Mouse (Mus musculus): Measurements from ENCODE around the gene Ntpcr. TPM values are rescaled to one million over a fixed set of nuclear protein-coding genes. Genes with fewer than 3 reads are reported as not detected.
A peak's percentile ranks its signal among the peaks of the same experiment; 100 is the strongest.

Gene Ntpcr
- polyA plus RNA-seq, 1 experiment = 15.8 TPM

DNA sequence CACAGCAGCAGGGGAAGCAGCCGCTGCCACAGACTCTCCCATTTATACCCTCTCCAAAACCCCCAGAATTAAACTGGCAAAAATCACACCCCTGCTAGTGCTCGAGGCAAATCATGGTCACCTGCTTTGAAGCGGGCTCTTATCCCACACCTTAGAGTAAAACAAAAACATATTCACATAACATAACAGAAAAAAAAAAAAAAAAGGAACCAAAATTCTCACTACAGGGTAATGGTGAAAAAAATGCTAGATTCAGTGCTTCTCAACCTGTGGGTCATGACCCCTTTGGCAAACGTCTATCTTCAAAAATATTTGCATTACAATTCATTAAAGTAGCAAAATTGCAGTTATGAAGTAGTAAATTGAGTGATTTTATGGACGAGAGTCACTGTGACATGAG is 2.8 kb upstream of the Ntpcr start:
- H3K9ac ChIP-seq (ENCODE audit: low read depth, poor library complexity, severe bottlenecking) = no peak overlapping the region
- TF ChIP-seq POLR2A (IDR thresholded peaks at IDR 0.05; ENCODE audit: insufficient read depth, low read length) (no peak), EP300 (IDR thresholded peaks at IDR 0.05; ENCODE audit: insufficient read depth, low read depth, low read length) (no peak), CTCF (IDR thresholded peaks at IDR 0.05; ENCODE audit: low read depth, low read length) (no peak)
- H3K9me3 ChIP-seq (replicated peaks; ENCODE audit: control insufficient read depth, insufficient read depth, low read length, poor library complexity, severe bottlenecking) = 0 out of 2 replicates have a peak, but pooled peaks cover 3% of the 10 kb centered on the region
- peaks cover 5% of the 10 kb centered on the region for H3K4me1 ChIP-seq (ENCODE audit: control insufficient read depth, insufficient read depth, low read length)
- no peak overlapping the region for H3K27ac ChIP-seq (ENCODE audit: insufficient read depth, low read length)
- no peaks in the 10 kb centered on the region for H3K36me3 ChIP-seq (ENCODE audit: control insufficient read depth, insufficient read depth, low read length, poor library complexity, severe bottlenecking)
- H3K4me3 ChIP-seq (ENCODE audit: low read depth, low read length) = no peak overlapping the region
- no peaks in the 10 kb centered on the region for H3K27me3 ChIP-seq (ENCODE audit: control insufficient read depth, insufficient read depth, low read length, poor library complexity, severe bottlenecking)

DNA sequence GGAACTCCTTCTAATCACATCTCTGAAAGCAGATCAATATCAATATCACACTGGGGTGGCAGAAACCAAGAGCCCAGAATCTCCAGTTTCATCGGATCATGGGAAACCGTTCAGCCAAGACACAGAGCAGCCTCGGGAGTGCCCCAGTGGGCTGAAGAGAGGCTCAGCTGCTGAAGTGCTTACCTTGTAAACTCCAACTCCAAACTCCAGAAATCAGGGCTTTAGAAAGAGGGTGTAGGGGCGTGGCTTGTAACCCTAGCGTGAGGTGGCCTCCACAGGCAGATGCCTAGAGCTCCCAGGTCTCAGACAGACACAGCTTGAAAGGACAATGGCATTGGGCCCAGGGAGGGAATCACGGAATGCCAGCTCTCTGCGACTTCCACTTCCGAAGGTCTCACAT is 2.0 kb upstream of the Ntpcr start:
- Histone ChIP-seq H3K27me3 (ENCODE audit: control insufficient read depth, insufficient read depth, low read length, poor library complexity, severe bottlenecking) (no peaks in the 10 kb centered on the region), H3K36me3 (ENCODE audit: control insufficient read depth, insufficient read depth, low read length, poor library complexity, severe bottlenecking) (no peaks in the 10 kb centered on the region), H3K27ac (ENCODE audit: insufficient read depth, low read length) (no peak overlapping the region), H3K4me3 (ENCODE audit: low read depth, low read length) (no peak overlapping the region), H3K9ac (ENCODE audit: low read depth, poor library complexity, severe bottlenecking) (no peak overlapping the region), H3K4me1 (ENCODE audit: control insufficient read depth, insufficient read depth, low read length) (peaks cover 5% of the 10 kb centered on the region), H3K9me3 (replicated peaks; ENCODE audit: control insufficient read depth, insufficient read depth, low read length, poor library complexity, severe bottlenecking) (0 out of 2 replicates have a peak, but pooled peaks cover 3% of the 10 kb centered on the region)
- TF ChIP-seq POLR2A (IDR thresholded peaks at IDR 0.05; ENCODE audit: insufficient read depth, low read length) = no peak
- TF ChIP-seq CTCF (IDR thresholded peaks at IDR 0.05; ENCODE audit: low read depth, low read length) = no peak
- no peak for TF ChIP-seq EP300 (IDR thresholded peaks at IDR 0.05; ENCODE audit: insufficient read depth, low read depth, low read length)

DNA sequence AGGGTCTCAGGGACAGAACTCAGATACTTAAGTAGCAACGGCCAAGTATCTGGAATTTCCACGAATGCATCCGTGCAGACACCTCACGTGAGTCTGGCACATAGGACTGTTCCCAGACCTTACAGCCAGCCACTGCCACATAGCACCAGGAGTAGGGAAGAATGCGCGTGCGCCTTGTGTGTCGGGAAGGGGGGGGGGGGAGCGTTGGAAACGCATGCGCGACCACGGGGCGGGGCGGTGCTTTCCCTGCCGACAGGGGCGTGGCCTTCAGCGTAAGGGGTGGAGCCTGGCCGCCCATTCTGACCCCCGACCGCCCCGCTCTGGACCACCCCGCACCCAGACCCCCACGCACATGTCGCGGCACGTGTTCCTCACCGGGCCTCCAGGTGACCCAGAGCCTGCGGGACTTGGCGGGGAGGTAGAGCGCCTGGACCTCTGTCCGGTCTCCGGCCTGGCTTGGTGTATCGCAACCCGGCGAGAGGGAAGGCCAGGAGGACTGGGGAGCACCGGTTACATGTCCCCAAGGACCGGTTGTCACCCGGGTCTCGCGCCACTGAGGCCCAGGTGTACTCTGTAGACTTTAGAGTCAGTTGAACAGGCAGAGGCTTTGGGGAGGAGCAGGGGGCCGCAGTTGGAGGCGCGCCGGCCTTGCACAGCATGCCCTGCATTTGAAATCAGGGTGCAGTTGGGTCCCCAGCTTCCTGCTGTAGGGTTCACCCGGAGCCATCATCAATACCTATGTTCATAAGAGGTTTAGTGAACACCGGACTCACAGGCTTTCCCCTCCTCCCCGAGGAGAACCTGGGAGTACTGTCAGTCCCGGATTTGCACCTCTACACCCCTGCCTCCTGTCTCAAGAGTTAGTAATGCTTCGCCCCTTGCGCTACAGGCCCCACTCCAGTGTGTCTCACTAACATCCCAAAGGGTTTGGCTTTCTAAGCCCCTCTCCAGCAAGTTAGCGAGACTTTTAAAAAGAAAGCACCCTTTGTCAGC is 4.5 kb downstream of the Ntpcr start:
- Histone ChIP-seq H3K4me3 (ENCODE audit: low read depth, low read length) (peak overlapping the region; percentile 76), H3K27me3 (ENCODE audit: control insufficient read depth, insufficient read depth, low read length, poor library complexity, severe bottlenecking) (no peaks in the 10 kb centered on the region), H3K27ac (ENCODE audit: insufficient read depth, low read length) (no peak overlapping the region), H3K9me3 (replicated peaks; ENCODE audit: control insufficient read depth, insufficient read depth, low read length, poor library complexity, severe bottlenecking) (no peaks in the 10 kb centered on the region), H3K36me3 (ENCODE audit: control insufficient read depth, insufficient read depth, low read length, poor library complexity, severe bottlenecking) (no peaks in the 10 kb centered on the region), H3K9ac (ENCODE audit: low read depth, poor library complexity, severe bottlenecking) (peak overlapping the region; percentile 76), H3K4me1 (ENCODE audit: control insufficient read depth, insufficient read depth, low read length) (no peaks in the 10 kb centered on the region)
- peak; percentile 74 for TF ChIP-seq POLR2A (IDR thresholded peaks at IDR 0.05; ENCODE audit: insufficient read depth, low read length)
- no peak for TF ChIP-seq EP300 (IDR thresholded peaks at IDR 0.05; ENCODE audit: insufficient read depth, low read depth, low read length)

DNA sequence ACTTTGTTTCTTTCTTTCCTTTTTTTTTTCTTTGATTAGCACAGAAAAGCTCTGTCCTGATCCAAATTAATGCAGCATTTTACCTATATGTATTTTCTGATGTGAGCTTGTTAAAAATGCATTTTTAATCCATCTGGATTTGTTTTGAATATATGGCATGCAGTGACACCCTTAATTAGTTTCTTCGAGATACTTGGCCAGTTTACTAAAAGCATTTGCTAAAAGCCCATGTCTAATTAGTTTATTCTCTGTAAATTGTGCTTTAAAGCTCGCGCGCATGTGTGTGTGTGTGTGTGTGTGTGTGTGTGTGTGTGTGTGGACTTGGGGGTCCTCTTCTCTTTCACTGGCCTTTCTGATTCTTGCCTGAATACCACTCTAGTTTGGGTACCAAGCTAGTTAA is 9.2 kb downstream of the Ntpcr start:
- Histone ChIP-seq H3K36me3 (ENCODE audit: control insufficient read depth, insufficient read depth, low read length, poor library complexity, severe bottlenecking) (peaks cover 3% of the 10 kb centered on the region; the same call in 1 of the 2 replicates), H3K27ac (ENCODE audit: insufficient read depth, low read length) (no peak overlapping the region), H3K4me1 (ENCODE audit: control insufficient read depth, insufficient read depth, low read length) (no peaks in the 10 kb centered on the region), H3K9ac (ENCODE audit: low read depth, poor library complexity, severe bottlenecking) (no peak overlapping the region), H3K4me3 (ENCODE audit: low read depth, low read length) (no peak overlapping the region), H3K27me3 (ENCODE audit: control insufficient read depth, insufficient read depth, low read length, poor library complexity, severe bottlenecking) (no peaks in the 10 kb centered on the region), H3K9me3 (replicated peaks; ENCODE audit: control insufficient read depth, insufficient read depth, low read length, poor library complexity, severe bottlenecking) (no peaks in the 10 kb centered on the region)
- TF ChIP-seq CTCF (IDR thresholded peaks at IDR 0.05; ENCODE audit: low read depth, low read length) = no peak
- no peak for TF ChIP-seq EP300 (IDR thresholded peaks at IDR 0.05; ENCODE audit: insufficient read depth, low read depth, low read length)
- no peak for TF ChIP-seq POLR2A (IDR thresholded peaks at IDR 0.05; ENCODE audit: insufficient read depth, low read length)

DNA sequence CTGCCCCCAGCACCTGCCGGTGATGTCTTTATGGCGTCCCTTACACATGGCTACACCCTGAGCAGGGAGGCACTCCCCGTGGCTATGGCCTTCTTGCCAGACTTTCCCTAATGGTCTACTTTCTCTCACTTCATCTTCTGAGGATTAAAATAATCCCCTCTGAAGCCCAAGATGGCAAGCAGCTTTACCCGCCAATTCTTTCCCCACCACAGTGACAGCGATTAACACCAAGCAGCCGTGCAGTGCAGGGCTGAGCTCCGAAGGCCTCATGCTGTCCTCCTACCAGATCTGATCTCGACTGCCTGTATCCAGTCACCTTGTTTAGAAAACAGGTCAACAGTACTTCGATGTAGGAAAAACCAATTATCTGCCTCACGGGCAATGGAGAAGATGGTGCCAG is 10.9 kb downstream of the Ntpcr start:
- TF ChIP-seq EP300 (IDR thresholded peaks at IDR 0.05; ENCODE audit: insufficient read depth, low read depth, low read length) (no peak), POLR2A (IDR thresholded peaks at IDR 0.05; ENCODE audit: insufficient read depth, low read length) (no peak), CTCF (IDR thresholded peaks at IDR 0.05; ENCODE audit: low read depth, low read length) (no peak)
- peaks cover 3% of the 10 kb centered on the region; the same call in 1 of the 2 replicates for H3K36me3 ChIP-seq (ENCODE audit: control insufficient read depth, insufficient read depth, low read length, poor library complexity, severe bottlenecking)
- no peak overlapping the region for H3K27ac ChIP-seq (ENCODE audit: insufficient read depth, low read length)
- H3K4me1 ChIP-seq (ENCODE audit: control insufficient read depth, insufficient read depth, low read length) = no peaks in the 10 kb centered on the region
- H3K27me3 ChIP-seq (ENCODE audit: control insufficient read depth, insufficient read depth, low read length, poor library complexity, severe bottlenecking) = no peaks in the 10 kb centered on the region
- H3K9ac ChIP-seq (ENCODE audit: low read depth, poor library complexity, severe bottlenecking) = no peak overlapping the region
- no peak overlapping the region for H3K4me3 ChIP-seq (ENCODE audit: low read depth, low read length)
- no peaks in the 10 kb centered on the region for H3K9me3 ChIP-seq (replicated peaks; ENCODE audit: control insufficient read depth, insufficient read depth, low read length, poor library complexity, severe bottlenecking)

DNA sequence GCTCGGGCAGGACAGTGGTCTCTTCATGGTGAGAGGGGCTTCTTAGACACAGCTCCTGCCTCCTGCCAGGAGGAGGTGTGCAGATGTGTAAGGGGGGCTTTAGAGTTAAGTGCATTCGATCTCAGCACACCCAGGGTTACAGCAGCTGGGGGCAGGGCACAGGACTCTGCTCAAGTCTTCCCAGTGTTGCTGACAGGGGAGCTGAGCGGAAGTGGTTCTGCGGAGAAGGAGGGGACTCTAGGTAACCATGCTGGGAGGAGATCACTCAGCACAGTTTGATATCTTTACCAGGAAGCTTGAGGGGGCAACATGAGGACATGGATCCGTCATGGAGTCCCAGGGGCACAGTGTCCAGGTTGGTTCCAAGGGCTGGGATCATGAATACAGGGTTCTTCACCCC is 11.6 kb downstream of the Ntpcr start:
- H3K27ac ChIP-seq (ENCODE audit: insufficient read depth, low read length) = no peak overlapping the region

More for the DNA sequence above, 11.6 kb downstream of the Ntpcr start:
- Histone ChIP-seq H3K9me3 (replicated peaks; ENCODE audit: control insufficient read depth, insufficient read depth, low read length, poor library complexity, severe bottlenecking) (no peaks in the 10 kb centered on the region), H3K27me3 (ENCODE audit: control insufficient read depth, insufficient read depth, low read length, poor library complexity, severe bottlenecking) (no peaks in the 10 kb centered on the region), H3K4me3 (ENCODE audit: low read depth, low read length) (no peak overlapping the region), H3K4me1 (ENCODE audit: control insufficient read depth, insufficient read depth, low read length) (no peaks in the 10 kb centered on the region), H3K36me3 (ENCODE audit: control insufficient read depth, insufficient read depth, low read length, poor library complexity, severe bottlenecking) (peaks cover 3% of the 10 kb centered on the region; the same call in 1 of the 2 replicates), H3K9ac (ENCODE audit: low read depth, poor library complexity, severe bottlenecking) (no peak overlapping the region)
- TF ChIP-seq CTCF (IDR thresholded peaks at IDR 0.05; ENCODE audit: low read depth, low read length) (no peak), POLR2A (IDR thresholded peaks at IDR 0.05; ENCODE audit: insufficient read depth, low read length) (no peak), EP300 (IDR thresholded peaks at IDR 0.05; ENCODE audit: insufficient read depth, low read depth, low read length) (no peak)
